Mouse (Mus musculus) CH12.LX (cell line): Measurements from ENCODE around the gene Dirc2. TPM values are rescaled to one million over a fixed set of nuclear protein-coding genes. Genes with fewer than 3 reads are reported as not detected.

ENCODE experiments used
- DNase-seq: peaks from one replicate; pipeline ENCODE4 v3.0.0-alpha.2; 2013; ENCODE audit errors: extremely low read depth
- H3K27ac ChIP-seq: 2 replicates; pipeline ENCODE4 v1.5.1; 2012; ENCODE audit warnings: low read depth, mild to moderate bottlenecking, control low read depth, moderate library complexity; ENCODE audit not compliant: insufficient read depth
- H3K27me3 ChIP-seq: replicated peaks from 2 replicates; pipeline ENCODE3; 2012; ENCODE audit warnings: inconsistent platforms
- H3K36me3 ChIP-seq, 2 experiments: replicated peaks in 1 of 2; 2 replicates each; pipeline versions ENCODE3 to v1.6.1; 2012; ENCODE audit warnings: inconsistent platforms in 1 of 2, low read length in 1 of 2, mild to moderate bottlenecking in 1 of 2, mixed read lengths in 1 of 2, moderate library complexity in 1 of 2; ENCODE audit not compliant: control insufficient read depth in 1 of 2, insufficient read depth in 1 of 2
- H3K4me1 ChIP-seq, 2 experiments: 2 replicates each; pipeline ENCODE4 v1.6.1; 2012; ENCODE audit warnings: inconsistent platforms in 1 of 2, moderate library complexity in 1 of 2; ENCODE audit not compliant: insufficient read depth in 2 of 2, control insufficient read depth in 1 of 2
- H3K4me2 ChIP-seq: 2 replicates; pipeline ENCODE4 v1.6.1; 2012; ENCODE audit warnings: low read depth, mild to moderate bottlenecking, control low read depth; ENCODE audit not compliant: poor library complexity, insufficient read depth, severe bottlenecking
- H3K4me3 ChIP-seq, 3 experiments: fragments of 150-350 bp in 1 of 3; sonication (generic) in 1 of 3; replicated peaks in 1 of 3; 2 replicates each; pipeline versions ENCODE3 to v1.5.1; 2011 to 2012; ENCODE audit warnings: low read depth in 2 of 3, low read length in 2 of 3, mild to moderate bottlenecking in 2 of 3, moderate library complexity in 2 of 3, control low read depth in 1 of 3, improper control_type of control experiment in 1 of 3, inconsistent platforms in 1 of 3, mixed read lengths in 1 of 3; ENCODE audit not compliant: poor library complexity in 1 of 3
- H3K79me2 ChIP-seq: replicated peaks from 2 replicates; pipeline ENCODE4 v1.6.1; 2012; ENCODE audit warnings: mild to moderate bottlenecking, moderate library complexity; ENCODE audit not compliant: control insufficient read depth, poor library complexity, insufficient read depth, severe bottlenecking; ENCODE audit errors: extremely low read depth
- H3K9ac ChIP-seq: 2 replicates; pipeline ENCODE4 v1.6.1; 2012; ENCODE audit warnings: low read depth, mild to moderate bottlenecking, control low read depth, moderate library complexity; ENCODE audit not compliant: insufficient read depth
- H3K9me3 ChIP-seq: replicated peaks from 2 replicates; pipeline ENCODE3; 2012; ENCODE audit warnings: low read length, inconsistent platforms, mixed read lengths
- BHLHE40 ChIP-seq: IDR thresholded peaks from 2 replicates; pipeline ENCODE4 v1.6.1; 2011; ENCODE audit warnings: mild to moderate bottlenecking, low read depth, low read length, improper control_type of control experiment
- CHD1 ChIP-seq: IDR thresholded peaks from 2 replicates; pipeline ENCODE4 v1.6.1; 2012; ENCODE audit warnings: low read depth, low read length, improper control_type of control experiment, inconsistent platforms
- CHD2 ChIP-seq: IDR thresholded peaks from 2 replicates; pipeline ENCODE4 v1.6.1; 2011; ENCODE audit warnings: low read length, improper control_type of control experiment
- CTCF ChIP-seq, 2 experiments: IDR thresholded peaks in 1 of 2; conservative IDR thresholded peaks in 1 of 2; 2 replicates each; pipeline ENCODE4 v1.5.1; 2011 to 2012; ENCODE audit warnings: low read depth in 2 of 2, low read length in 2 of 2, improper control_type of control experiment in 1 of 2, inconsistent platforms in 1 of 2, mild to moderate bottlenecking in 1 of 2, moderate library complexity in 1 of 2
- E2F4 ChIP-seq: IDR thresholded peaks from 2 replicates; pipeline ENCODE4 v1.6.1; 2011; ENCODE audit warnings: low read depth, low read length, improper control_type of control experiment; ENCODE audit not compliant: insufficient replicate concordance
- EP300 ChIP-seq: IDR thresholded peaks from 2 replicates; pipeline ENCODE4 v1.6.1; 2011; ENCODE audit warnings: low read length, improper control_type of control experiment
- ETS1 ChIP-seq: conservative IDR thresholded peaks from 2 replicates; pipeline ENCODE4 v1.6.1; 2012; ENCODE audit warnings: low read depth, mild to moderate bottlenecking, inconsistent platforms, low read length, improper control_type of control experiment, moderate library complexity
- IRF4 ChIP-seq: IDR thresholded peaks from 2 replicates; pipeline ENCODE4 v1.6.1; 2014; ENCODE audit warnings: low read depth, mild to moderate bottlenecking, inconsistent platforms, low read length, improper control_type of control experiment
- JUND ChIP-seq: conservative IDR thresholded peaks from 2 replicates; pipeline ENCODE4 v1.6.1; 2011; ENCODE audit warnings: low read depth, low read length, improper control_type of control experiment
- KAT2A ChIP-seq: IDR thresholded peaks from 2 replicates; pipeline ENCODE4 v1.6.1; 2012; ENCODE audit warnings: low read length, improper control_type of control experiment, inconsistent platforms; ENCODE audit not compliant: insufficient replicate concordance
- MAFK ChIP-seq: IDR thresholded peaks from 2 replicates; pipeline ENCODE4 v1.6.1; 2011; ENCODE audit warnings: low read length, improper control_type of control experiment; ENCODE audit not compliant: insufficient replicate concordance
- MAZ ChIP-seq: IDR thresholded peaks from 2 replicates; pipeline ENCODE4 v1.6.1; 2012; ENCODE audit warnings: low read depth, mild to moderate bottlenecking, inconsistent platforms, low read length, improper control_type of control experiment, moderate library complexity
- MEF2A ChIP-seq: IDR thresholded peaks from 2 replicates; pipeline ENCODE4 v1.6.1; 2014; ENCODE audit warnings: low read depth, mild to moderate bottlenecking, inconsistent platforms, low read length, improper control_type of control experiment, borderline replicate concordance
- MYC ChIP-seq: IDR thresholded peaks from 2 replicates; pipeline ENCODE4 v1.6.1; 2011; ENCODE audit warnings: low read depth, mild to moderate bottlenecking, improper control_type of control experiment, low read length
- NRF1 ChIP-seq: IDR thresholded peaks from 2 replicates; pipeline ENCODE4 v1.6.1; 2014; ENCODE audit warnings: low read depth, mild to moderate bottlenecking, inconsistent platforms, low read length, improper control_type of control experiment, moderate library complexity
- POLR2A ChIP-seq: IDR thresholded peaks from 2 replicates; pipeline ENCODE4 v1.6.1; 2011; ENCODE audit warnings: low read depth, mild to moderate bottlenecking, improper control_type of control experiment, low read length
- RAD21 ChIP-seq: IDR thresholded peaks from 2 replicates; pipeline ENCODE4 v1.6.1; 2011; ENCODE audit warnings: low read depth, mild to moderate bottlenecking, low read length, improper control_type of control experiment, moderate library complexity
- RCOR1 ChIP-seq: conservative IDR thresholded peaks from 2 replicates; pipeline ENCODE4 v1.6.1; 2012; ENCODE audit warnings: low read depth, mild to moderate bottlenecking, inconsistent platforms, low read length, improper control_type of control experiment
- SMC3 ChIP-seq: IDR thresholded peaks from 2 replicates; pipeline ENCODE4 v1.6.1; 2011; ENCODE audit warnings: low read depth, low read length, improper control_type of control experiment
- TBP ChIP-seq: conservative IDR thresholded peaks from 2 replicates; pipeline ENCODE4 v1.6.1; 2011; ENCODE audit warnings: low read depth, low read length, improper control_type of control experiment
- TCF12 ChIP-seq: IDR thresholded peaks from 2 replicates; pipeline ENCODE4 v1.6.1; 2014; ENCODE audit warnings: low read depth, mild to moderate bottlenecking, inconsistent platforms, low read length, improper control_type of control experiment
- UBTF ChIP-seq: IDR thresholded peaks from 2 replicates; pipeline ENCODE4 v1.6.1; 2012; ENCODE audit warnings: low read depth, mild to moderate bottlenecking, inconsistent platforms, low read length, improper control_type of control experiment, moderate library complexity
- USF1 ChIP-seq: IDR thresholded peaks from 2 replicates; pipeline ENCODE4 v1.6.1; 2014; ENCODE audit warnings: low read depth, mild to moderate bottlenecking, inconsistent platforms, low read length, improper control_type of control experiment
- USF2 ChIP-seq: conservative IDR thresholded peaks from 2 replicates; pipeline ENCODE4 v1.6.1; 2011; ENCODE audit warnings: low read depth, low read length, improper control_type of control experiment
- ZC3H11A ChIP-seq: IDR thresholded peaks from 2 replicates; pipeline ENCODE4 v1.6.1; 2012; ENCODE audit warnings: low read depth, mild to moderate bottlenecking, inconsistent platforms, low read length, improper control_type of control experiment
- ZKSCAN1 ChIP-seq: IDR thresholded peaks from 2 replicates; pipeline ENCODE4 v1.6.1; 2012; ENCODE audit warnings: low read depth, inconsistent platforms, low read length, improper control_type of control experiment, borderline replicate concordance
- ZMIZ1 ChIP-seq: IDR thresholded peaks from 2 replicates; pipeline ENCODE4 v1.6.1; 2012; ENCODE audit warnings: low read depth, mild to moderate bottlenecking, inconsistent platforms, low read length, improper control_type of control experiment
- dilution Hi-C: fragments of 300-500 bp; cut with MboI; formaldehyde crosslinking; loops from 2 replicates; pipeline ENCODE4 v1.14.3; 2020; ENCODE audit warnings: low sequenced_read_pairs; ENCODE audit not compliant: extremely low pct_unique_long_range_greater_than_20kb, extremely low pct_ligation_motif_present
- in situ Hi-C: fragments of 300-500 bp; cut with MboI; formaldehyde crosslinking; loops from 3 replicates; pipeline ENCODE4 v1.14.3; 2019; ENCODE audit warnings: low sequenced_read_pairs, low pct_ligation_motif_present, low pct_unique_long_range_greater_than_20kb, mixed read lengths
- polyA plus RNA-seq: library from polyadenylated mRNA; unstranded; fragments of >175 nt; gene quantifications from 2 replicates; pipeline ENCODE4 v1.2.1, GENCODE M21; 2012; ENCODE audit warnings: low read depth; ENCODE audit not compliant: insufficient read length
- total RNA-seq, 2 experiments: library from RNA; depleted of rRNA; stranded (reverse); fragments of 300-350 nt in 1 of 2; fragments of >200 nt in 1 of 2; gene quantifications; 2 replicates each; pipeline ENCODE4 v1.2.3; 2012 to 2014

The Dirc2 gene
- total and polyA plus RNA-seq, 3 experiments, result 5.7 to 6.9 (median 6.8) TPM

DNA sequence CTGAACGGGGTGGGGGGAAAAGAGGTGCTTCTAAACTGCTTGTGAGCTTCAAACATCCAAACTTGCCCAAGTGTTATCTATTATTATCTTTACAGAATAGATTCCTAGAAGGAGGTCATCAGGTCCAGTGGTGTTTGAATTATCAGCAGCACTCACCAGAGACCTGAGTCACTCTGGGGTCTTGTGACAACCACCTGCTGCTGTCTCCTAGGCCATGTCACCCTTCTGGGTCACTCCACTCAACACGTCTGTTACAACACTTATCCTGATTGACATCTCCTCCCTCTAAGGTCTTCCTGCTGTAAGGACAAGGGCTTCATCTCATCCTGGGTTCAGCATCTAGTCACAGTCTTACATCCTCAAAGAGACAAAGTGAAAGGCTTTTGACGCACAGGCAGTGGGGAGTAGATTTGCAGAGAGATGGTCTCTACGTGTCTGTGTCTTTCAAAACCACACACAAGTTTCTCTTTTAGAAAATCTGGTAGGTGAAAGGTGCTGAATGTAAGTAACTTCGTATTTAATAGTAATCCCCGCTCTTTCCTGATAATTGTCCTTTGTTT is 22.9 kb upstream of the Dirc2 start:
- TF ChIP-seq CHD2 (no peak), E2F4 (no peak), MEF2A (no peak), TBP (no peak), IRF4 (no peak), POLR2A (no peak), SMC3 (no peak), KAT2A (no peak), CTCF (conservative IDR thresholded peaks at IDR 0.05 in 1 of 2, IDR thresholded peaks at IDR 0.05 in 1 of 2; ENCODE audit: low read depth in 2 of 2, low read length in 2 of 2) (no peak), RCOR1 (no peak), ZKSCAN1 (no peak), RAD21 (no peak), CHD1 (no peak), BHLHE40 (no peak), NRF1 (no peak), MAZ (no peak), ZC3H11A (no peak), USF1 (no peak), MAFK (no peak), TCF12 (no peak)
- no peaks in the 10 kb centered on the region for H3K9me3 ChIP-seq
- H3K4me1 ChIP-seq, result no peaks in the 10 kb centered on the region
- dilution Hi-C loops, result no loop called here
- no peak overlapping the region for H3K27ac ChIP-seq
- no peak overlapping the region for H3K4me2 ChIP-seq
- in situ Hi-C loops, result no loop called here
- no peak for DNase-seq
- H3K4me3 ChIP-seq, result no peak overlapping the region
- H3K79me2 ChIP-seq, result no peaks in the 10 kb centered on the region
- H3K9ac ChIP-seq, result no peak overlapping the region
- peaks cover 24 to 70% of the 10 kb centered on the region in 2 experiments for H3K36me3 ChIP-seq
- H3K27me3 ChIP-seq, result no peaks in the 10 kb centered on the region

GRCm38 (mm10) chr16:35788330-35788729 is 19.2 kb upstream of the Dirc2 start:
- no peak for DNase-seq
- H3K9ac ChIP-seq, result no peak overlapping the region
- TF ChIP-seq BHLHE40 (no peak), MYC (no peak), SMC3 (no peak), USF2 (no peak), ZMIZ1 (no peak), TBP (no peak), KAT2A (no peak), JUND (no peak), RCOR1 (no peak), EP300 (no peak), CTCF (conservative IDR thresholded peaks at IDR 0.05 in 1 of 2, IDR thresholded peaks at IDR 0.05 in 1 of 2; ENCODE audit: low read depth in 2 of 2, low read length in 2 of 2) (no peak), ETS1 (no peak), CHD2 (no peak), POLR2A (no peak), UBTF (no peak)
- no peak overlapping the region for H3K4me2 ChIP-seq
- H3K27ac ChIP-seq, result no peak overlapping the region
- in situ Hi-C loops (no loop called here), dilution Hi-C loops (no loop called here)
- no peaks in the 10 kb centered on the region for H3K9me3 ChIP-seq
- H3K27me3 ChIP-seq, result no peaks in the 10 kb centered on the region
- peaks cover 4 to 11% of the 10 kb centered on the region in 2 experiments; a peak in 3 of 4 replicates for H3K4me1 ChIP-seq
- peaks cover 21 to 52% of the 10 kb centered on the region in 2 experiments for H3K36me3 ChIP-seq
- H3K79me2 ChIP-seq, result no peaks in the 10 kb centered on the region
- no peak overlapping the region for H3K4me3 ChIP-seq
